Mouse (Mus musculus) right cerebral cortex, adult 2 months (tissue): ENCODE measurements around the gene Icam1.

Experiments used
- DNase-seq, 2 experiments: peaks; one replicate each; pipeline ENCODE4 v3.0.0; 2021 to 2022; ENCODE audit warnings: low spot score in 2 of 2

The Icam1 gene

GRCm38 (mm10) chr9:21015571-21016130, at the start of gene Icam1:
Icam1 (plus strand) TSS chr9:21015985.
- peak in 1 of 2 experiments; percentile 14 for DNase-seq

- no peak for DNase-seq
Observed at GRCm38 (mm10) chr9:20966008-20966407, 49.8 kb upstream of the Icam1 start.

GRCm38 (mm10) chr9:20966747-20967146, 49.0 kb upstream of the Icam1 start:
- DNase-seq, result no peak

- DNase-seq, result no peak
Observed at GRCm38 (mm10) chr9:20971751-20972140, 44.0 kb upstream of the Icam1 start.

- peak; percentile 65 to 67 for DNase-seq
Observed at GRCm38 (mm10) chr9:20972141-20972992, 43.4 kb upstream of the Icam1 start.

GRCm38 (mm10) chr9:20973001-20973681, 42.6 kb upstream of the Icam1 start:
- no peak for DNase-seq

GRCm38 (mm10) chr9:20973682-20974075, 42.1 kb upstream of the Icam1 start:
- DNase-seq, result no peak

GRCm38 (mm10) chr9:20975431-20976215, 40.2 kb upstream of the Icam1 start:
- peak in 1 of 2 experiments; percentile 25 for DNase-seq

GRCm38 (mm10) chr9:20976216-20976960, 39.4 kb upstream of the Icam1 start, which contains the start of gene S1pr2:
S1pr2 (minus strand) TSS chr9:20976781.
- peak; percentile 40 to 50 for DNase-seq

- no peak for DNase-seq
Observed at GRCm38 (mm10) chr9:20976961-20977689, 38.7 kb upstream of the Icam1 start.

GRCm38 (mm10) chr9:20978409-20979095, 37.2 kb upstream of the Icam1 start:
- no peak for DNase-seq

GRCm38 (mm10) chr9:20979181-20979580, 36.6 kb upstream of the Icam1 start:
- DNase-seq, result no peak

- DNase-seq, result no peak
Observed at GRCm38 (mm10) chr9:20979769-20980168, 36.0 kb upstream of the Icam1 start.

- no peak for DNase-seq
Observed at GRCm38 (mm10) chr9:20982171-20982570, 33.6 kb upstream of the Icam1 start.

GRCm38 (mm10) chr9:20983169-20983568, 32.6 kb upstream of the Icam1 start:
- DNase-seq, result no peak

- DNase-seq, result no peak
Observed at GRCm38 (mm10) chr9:20986952-20987686, 28.7 kb upstream of the Icam1 start.

- no peak for DNase-seq
Observed at GRCm38 (mm10) chr9:20987953-20988352, 27.8 kb upstream of the Icam1 start.

- DNase-seq, result no peak
Observed at GRCm38 (mm10) chr9:20990861-20991260, 24.9 kb upstream of the Icam1 start.

GRCm38 (mm10) chr9:20991587-20991986, 24.2 kb upstream of the Icam1 start:
- no peak for DNase-seq
